Mouse (Mus musculus): ENCODE data around the gene Endov. TPM values are rescaled to one million over a fixed set of nuclear protein-coding genes. Genes with fewer than 3 reads are reported as not detected.

The Endov gene
- polyA plus RNA-seq, 1 experiment from 2014 or later, result 14.8 TPM

DNA sequence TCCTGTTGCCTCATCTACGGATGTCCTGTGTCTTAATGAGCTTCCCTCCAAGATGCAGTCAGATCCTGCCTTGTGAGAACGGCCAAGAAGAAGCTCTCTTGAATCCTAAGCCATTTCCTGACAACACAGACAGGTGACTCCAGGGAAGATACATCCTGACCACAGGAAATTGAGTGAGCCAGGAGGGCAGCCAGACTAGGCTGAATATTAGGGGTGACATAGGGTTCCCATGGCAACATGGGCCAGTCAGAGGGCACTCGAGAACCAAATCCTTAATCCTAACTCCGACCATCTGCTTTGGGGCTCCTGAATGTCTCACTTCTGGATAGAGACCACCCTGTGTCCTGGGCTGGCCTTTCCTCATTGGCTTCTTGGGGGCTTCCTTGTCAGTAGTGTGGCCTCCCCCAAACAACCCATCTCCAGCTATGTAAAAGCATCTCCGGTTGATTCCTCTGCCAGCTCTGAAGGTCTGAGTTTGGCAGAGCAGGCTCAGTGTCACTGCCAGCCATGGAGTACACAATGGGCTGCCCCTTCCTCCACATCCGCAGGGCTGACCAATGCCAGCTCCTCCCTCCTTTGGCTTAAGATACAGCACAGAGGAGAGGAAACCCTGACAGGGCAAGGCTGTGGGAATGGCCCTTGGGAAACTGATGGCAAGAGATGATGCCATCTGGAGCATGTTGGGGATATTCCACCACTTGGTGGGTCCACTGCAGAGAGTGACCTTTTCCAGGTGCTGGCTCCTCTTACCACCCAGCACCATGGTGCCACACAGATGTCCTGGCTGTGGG, 31.0 kb downstream of the Endov start:
- no peak overlapping the region for H3K4me3 ChIP-seq (ENCODE audit: low read depth, low read length)
- no peak overlapping the region for H3K4me2 ChIP-seq (replicated peaks; ENCODE audit: low read depth, low read length)
- no peaks in the 10 kb centered on the region for H3K4me1 ChIP-seq (replicated peaks; ENCODE audit: control insufficient read depth, insufficient read depth, low read length)
- no peak overlapping the region for H3K27ac ChIP-seq (ENCODE audit: low read depth, low read length)
- no peak for ATAC-seq (ENCODE audit: low FRiP score)
- WGBS, result 81% methylated on average over 6 of the region's 6 CpGs
- no peaks in the 10 kb centered on the region for H3K9me3 ChIP-seq (ENCODE audit: control insufficient read depth, low read length)
- DNase-seq (ENCODE audit: low spot score), result no peak
- no peaks in the 10 kb centered on the region for H3K27me3 ChIP-seq (ENCODE audit: control insufficient read depth, insufficient read depth, low read length)
- no peak overlapping the region for H3K9ac ChIP-seq (ENCODE audit: low read depth, low read length)
- H3K36me3 ChIP-seq (ENCODE audit: control insufficient read depth, insufficient read depth, low read length), result no peaks in the 10 kb centered on the region

DNA sequence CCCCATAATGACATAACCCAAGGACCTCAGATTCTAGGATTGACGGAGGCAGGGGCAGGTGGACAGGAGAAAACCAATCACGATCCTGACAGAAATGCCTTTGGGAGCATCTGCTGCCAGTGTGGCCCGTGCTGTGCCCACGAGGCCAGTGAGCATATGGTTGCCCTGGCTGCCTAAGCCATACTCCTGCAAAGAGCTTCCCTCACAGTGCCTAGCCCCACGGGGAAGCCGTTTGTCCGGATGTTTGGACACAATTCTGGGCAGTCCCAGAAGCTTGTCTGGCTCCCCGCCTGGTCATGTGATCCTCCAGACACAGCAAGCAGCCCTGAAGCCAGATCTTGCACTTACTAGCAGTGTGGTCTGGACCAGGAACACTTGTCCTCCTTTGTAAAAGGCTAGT, 31.6 kb downstream of the Endov start:
- Histone ChIP-seq H3K4me2 (replicated peaks; ENCODE audit: low read depth, low read length) (no peak overlapping the region), H3K27me3 (ENCODE audit: control insufficient read depth, insufficient read depth, low read length) (no peaks in the 10 kb centered on the region), H3K4me1 (replicated peaks; ENCODE audit: control insufficient read depth, insufficient read depth, low read length) (no peaks in the 10 kb centered on the region), H3K4me3 (ENCODE audit: low read depth, low read length) (no peak overlapping the region), H3K36me3 (ENCODE audit: control insufficient read depth, insufficient read depth, low read length) (no peaks in the 10 kb centered on the region), H3K9me3 (ENCODE audit: control insufficient read depth, low read length) (no peaks in the 10 kb centered on the region), H3K9ac (ENCODE audit: low read depth, low read length) (no peak overlapping the region), H3K27ac (ENCODE audit: low read depth, low read length) (no peak overlapping the region)
- WGBS, result 78% methylated on average over 8 of the region's 8 CpGs
- ATAC-seq (ENCODE audit: low FRiP score), result no peak
- DNase-seq (ENCODE audit: low spot score), result no peak

DNA sequence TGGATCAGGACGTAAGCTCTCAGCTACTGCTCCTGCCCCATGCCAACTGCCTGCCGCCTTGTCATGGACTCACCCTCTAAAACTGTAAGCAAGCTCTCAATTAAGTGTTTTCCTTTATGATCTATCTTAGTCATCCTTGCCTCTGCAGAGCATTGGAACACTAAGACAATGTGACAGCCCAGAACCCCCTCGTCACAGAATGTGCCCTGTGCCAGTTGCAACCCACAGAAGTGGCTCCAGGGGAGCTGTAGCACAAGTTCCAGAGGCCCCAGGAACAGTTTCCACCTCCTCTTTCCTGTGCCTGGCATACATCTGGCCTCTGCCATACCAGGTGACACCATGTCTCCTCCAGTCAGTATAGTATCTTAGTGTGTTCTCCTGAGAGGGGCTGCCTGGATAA, 32.2 kb downstream of the Endov start:
- Histone ChIP-seq H3K27ac (ENCODE audit: low read depth, low read length) (no peak overlapping the region), H3K9me3 (ENCODE audit: control insufficient read depth, low read length) (no peaks in the 10 kb centered on the region), H3K4me3 (ENCODE audit: low read depth, low read length) (no peak overlapping the region), H3K9ac (ENCODE audit: low read depth, low read length) (no peak overlapping the region), H3K27me3 (ENCODE audit: control insufficient read depth, insufficient read depth, low read length) (no peaks in the 10 kb centered on the region), H3K36me3 (ENCODE audit: control insufficient read depth, insufficient read depth, low read length) (no peaks in the 10 kb centered on the region), H3K4me2 (replicated peaks; ENCODE audit: low read depth, low read length) (no peak overlapping the region), H3K4me1 (replicated peaks; ENCODE audit: control insufficient read depth, insufficient read depth, low read length) (no peaks in the 10 kb centered on the region)
- ATAC-seq (ENCODE audit: low FRiP score) (no peak), DNase-seq (ENCODE audit: low spot score) (no peak)
- 90% methylated on average over 3 of the region's 3 CpGs for WGBS

DNA sequence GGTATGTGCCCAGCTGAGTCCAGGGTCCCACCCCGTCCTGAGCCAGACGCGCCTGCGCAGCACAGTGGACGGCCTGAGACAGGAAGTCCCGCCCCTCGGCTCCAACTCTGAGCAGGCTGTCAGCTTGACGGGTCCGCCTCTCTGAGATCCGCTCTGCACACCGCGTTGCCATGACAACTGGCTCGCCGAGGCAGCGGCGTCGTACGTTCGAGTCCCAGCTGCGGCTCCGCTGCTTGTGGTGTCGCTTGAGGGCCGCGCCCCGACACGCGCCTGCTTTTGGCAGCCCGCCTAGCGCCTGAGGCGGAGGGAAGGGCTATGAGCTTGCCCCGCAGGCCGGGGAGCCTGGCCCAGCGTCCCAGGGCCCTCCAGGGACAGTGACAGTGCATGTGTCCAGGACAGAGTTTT, 33.4 kb downstream of the Endov start:
- no peaks in the 10 kb centered on the region for H3K36me3 ChIP-seq (ENCODE audit: control insufficient read depth, insufficient read depth, low read length)
- 0 out of 2 replicates have a peak overlapping the region, but pooled peaks have one; percentile 52 for H3K9ac ChIP-seq (ENCODE audit: low read depth, low read length)

DNA sequence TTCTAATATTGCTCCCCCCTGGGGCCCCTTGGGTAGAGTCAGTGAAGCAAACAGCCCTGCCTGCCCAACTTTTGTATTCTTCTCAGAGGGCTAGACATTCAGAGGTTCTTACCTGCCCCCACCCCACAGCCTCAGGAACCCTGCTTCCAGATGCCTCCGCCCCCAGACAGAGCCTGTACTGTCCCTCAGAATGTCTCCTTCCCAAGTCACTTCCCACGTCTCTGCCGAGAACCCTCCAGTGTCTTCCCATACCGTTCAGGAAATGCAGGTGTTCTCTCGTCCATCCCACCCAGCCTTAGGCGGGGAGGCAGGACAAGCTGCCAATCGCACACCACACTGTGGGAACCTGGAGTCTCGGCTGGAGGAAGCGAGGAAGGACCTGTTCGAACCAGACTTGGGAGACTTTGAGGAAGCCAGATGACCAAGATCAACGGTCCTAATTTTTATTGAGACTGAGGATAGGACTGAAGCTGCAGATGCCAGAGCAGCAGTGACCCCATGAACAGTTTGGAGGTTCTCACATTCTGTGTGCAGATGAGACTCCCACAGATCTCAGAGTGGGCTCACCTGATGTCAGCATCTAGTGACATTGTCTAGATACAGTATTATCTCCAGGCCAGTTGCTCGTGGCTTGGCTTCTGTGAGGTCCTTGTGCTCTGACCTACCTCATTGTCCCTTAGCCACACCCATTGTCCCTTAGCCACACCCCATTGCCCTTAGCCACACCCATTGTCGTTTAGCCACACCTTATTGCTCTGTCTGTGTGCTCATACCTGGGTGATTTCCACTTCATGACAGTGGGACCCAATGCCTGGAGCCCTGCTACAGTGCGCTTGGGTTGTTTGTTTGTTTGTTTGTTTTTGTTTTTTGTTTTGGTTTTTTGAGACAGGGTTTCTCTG, 35.2 kb downstream of the Endov start:
- H3K9me3 ChIP-seq (ENCODE audit: control insufficient read depth, low read length), result no peaks in the 10 kb centered on the region
- no peak overlapping the region for H3K4me3 ChIP-seq (ENCODE audit: low read depth, low read length)
- WGBS, result 83% methylated on average over 14 of the region's 14 CpGs
- H3K27me3 ChIP-seq (ENCODE audit: control insufficient read depth, insufficient read depth, low read length), result no peaks in the 10 kb centered on the region
- ATAC-seq (ENCODE audit: low FRiP score) (no peak), DNase-seq (ENCODE audit: low spot score) (no peak)
- no peak overlapping the region for H3K4me2 ChIP-seq (replicated peaks; ENCODE audit: low read depth, low read length)
- H3K36me3 ChIP-seq (ENCODE audit: control insufficient read depth, insufficient read depth, low read length), result no peaks in the 10 kb centered on the region
- H3K27ac ChIP-seq (ENCODE audit: low read depth, low read length), result no peak overlapping the region
- H3K4me1 ChIP-seq (replicated peaks; ENCODE audit: control insufficient read depth, insufficient read depth, low read length), result no peaks in the 10 kb centered on the region
- no peak overlapping the region for H3K9ac ChIP-seq (ENCODE audit: low read depth, low read length)

More for the DNA sequence above, 33.4 kb downstream of the Endov start:
- ATAC-seq (ENCODE audit: low FRiP score) (peak; percentile 93), DNase-seq (ENCODE audit: low spot score) (peak; percentile 94)
- H3K27ac ChIP-seq (ENCODE audit: low read depth, low read length), result no peak overlapping the region
- 3% methylated on average over 33 of the region's 33 CpGs for WGBS
- peak overlapping the region; percentile 24 for H3K4me3 ChIP-seq (ENCODE audit: low read depth, low read length)
- no peaks in the 10 kb centered on the region for H3K27me3 ChIP-seq (ENCODE audit: control insufficient read depth, insufficient read depth, low read length)
- H3K4me2 ChIP-seq (replicated peaks; ENCODE audit: low read depth, low read length), result peak overlapping the region; percentile 36; the same call in 1 of the 2 replicates
- H3K4me1 ChIP-seq (replicated peaks; ENCODE audit: control insufficient read depth, insufficient read depth, low read length), result no peaks in the 10 kb centered on the region
- no peaks in the 10 kb centered on the region for H3K9me3 ChIP-seq (ENCODE audit: control insufficient read depth, low read length)

DNA sequence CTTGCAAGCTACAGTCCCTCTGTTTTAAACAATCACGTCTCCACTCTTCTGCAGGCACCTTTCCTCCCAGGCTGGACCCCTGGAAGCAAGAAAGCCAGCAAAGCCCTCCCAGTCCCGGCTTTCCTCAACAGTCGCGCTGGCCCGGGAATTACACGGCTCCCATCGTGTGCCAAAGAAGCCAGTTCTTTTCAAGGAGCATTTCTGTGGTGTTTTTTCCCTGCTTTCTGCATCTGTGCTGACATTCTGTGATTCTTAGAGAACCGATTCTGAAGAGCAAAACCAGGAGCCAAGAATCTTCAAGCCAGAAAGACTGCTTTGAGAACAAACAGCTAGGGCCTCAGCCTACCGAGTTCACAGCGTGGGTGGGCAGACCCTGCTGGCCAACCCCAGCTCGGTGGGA, 37.8 kb downstream of the Endov start:
- ATAC-seq (ENCODE audit: low FRiP score), result no peak
- H3K9ac ChIP-seq (ENCODE audit: low read depth, low read length), result no peak overlapping the region
- H3K4me3 ChIP-seq (ENCODE audit: low read depth, low read length), result no peak overlapping the region
- no peaks in the 10 kb centered on the region for H3K4me1 ChIP-seq (replicated peaks; ENCODE audit: control insufficient read depth, insufficient read depth, low read length)
- 68% methylated on average over 11 of the region's 11 CpGs for WGBS
- H3K9me3 ChIP-seq (ENCODE audit: control insufficient read depth, low read length), result no peaks in the 10 kb centered on the region
- H3K4me2 ChIP-seq (replicated peaks; ENCODE audit: low read depth, low read length), result no peak overlapping the region
- no peaks in the 10 kb centered on the region for H3K36me3 ChIP-seq (ENCODE audit: control insufficient read depth, insufficient read depth, low read length)
- no peak overlapping the region for H3K27ac ChIP-seq (ENCODE audit: low read depth, low read length)
- DNase-seq (ENCODE audit: low spot score), result no peak
- no peaks in the 10 kb centered on the region for H3K27me3 ChIP-seq (ENCODE audit: control insufficient read depth, insufficient read depth, low read length)

DNA sequence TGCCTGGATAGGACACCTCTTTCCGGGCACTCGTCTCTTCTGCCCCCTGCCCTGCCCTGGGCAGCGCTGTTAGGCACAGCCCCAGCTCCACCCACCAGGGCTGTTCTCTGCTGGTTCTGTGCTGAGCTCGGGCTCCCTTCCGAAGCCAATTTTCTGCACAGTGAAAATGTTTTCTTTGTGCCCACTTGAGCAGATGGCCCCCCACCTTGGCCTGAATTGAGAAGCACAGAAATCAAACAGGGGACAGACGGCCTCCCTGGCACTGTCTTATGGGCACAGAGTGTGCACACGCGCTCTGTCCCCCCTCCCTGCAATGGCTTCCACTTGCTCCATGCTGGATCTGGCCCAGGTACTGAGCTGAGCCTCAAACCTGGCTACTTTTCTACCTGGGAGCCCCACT, 41.3 kb downstream of the Endov start:
- no peak for DNase-seq (ENCODE audit: low spot score)
- Histone ChIP-seq H3K36me3 (ENCODE audit: control insufficient read depth, insufficient read depth, low read length) (no peaks in the 10 kb centered on the region), H3K4me1 (replicated peaks; ENCODE audit: control insufficient read depth, insufficient read depth, low read length) (no peaks in the 10 kb centered on the region), H3K27ac (ENCODE audit: low read depth, low read length) (no peak overlapping the region), H3K9me3 (ENCODE audit: control insufficient read depth, low read length) (no peaks in the 10 kb centered on the region), H3K4me2 (replicated peaks; ENCODE audit: low read depth, low read length) (no peak overlapping the region), H3K27me3 (ENCODE audit: control insufficient read depth, insufficient read depth, low read length) (no peaks in the 10 kb centered on the region; the same call in 1 of the 2 replicates), H3K4me3 (ENCODE audit: low read depth, low read length) (no peak overlapping the region), H3K9ac (ENCODE audit: low read depth, low read length) (no peak overlapping the region)
- 74% methylated on average over 8 of the region's 8 CpGs for WGBS
- ATAC-seq (ENCODE audit: low FRiP score), result no peak

DNA sequence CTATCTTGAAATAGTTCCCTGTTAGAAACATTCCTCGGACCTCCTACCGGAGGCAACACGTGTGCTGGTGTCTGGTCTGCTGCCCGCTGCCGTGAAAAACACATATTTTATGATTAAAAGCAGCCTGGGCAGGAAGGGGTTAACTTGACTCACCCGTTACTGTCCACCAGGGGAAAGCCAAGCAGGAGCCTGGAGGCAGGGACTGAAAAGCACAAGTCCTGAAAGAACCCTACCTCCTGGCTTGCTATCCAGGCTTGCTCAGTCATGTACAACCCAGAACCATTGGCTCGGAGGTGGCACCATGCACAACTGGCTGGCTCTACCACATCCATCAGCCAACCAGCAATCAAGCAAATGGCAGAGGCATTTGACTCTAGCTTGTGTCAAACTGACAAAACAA, 42.6 kb downstream of the Endov start:
- Histone ChIP-seq H3K36me3 (ENCODE audit: control insufficient read depth, insufficient read depth, low read length) (no peaks in the 10 kb centered on the region), H3K4me1 (replicated peaks; ENCODE audit: control insufficient read depth, insufficient read depth, low read length) (no peaks in the 10 kb centered on the region), H3K9ac (ENCODE audit: low read depth, low read length) (no peak overlapping the region), H3K27ac (ENCODE audit: low read depth, low read length) (no peak overlapping the region), H3K4me3 (ENCODE audit: low read depth, low read length) (no peak overlapping the region), H3K9me3 (ENCODE audit: control insufficient read depth, low read length) (no peaks in the 10 kb centered on the region), H3K27me3 (ENCODE audit: control insufficient read depth, insufficient read depth, low read length) (no peaks in the 10 kb centered on the region; the same call in 1 of the 2 replicates), H3K4me2 (replicated peaks; ENCODE audit: low read depth, low read length) (no peak overlapping the region)
- DNase-seq (ENCODE audit: low spot score), result no peak
- WGBS, result 77% methylated on average over 7 of the region's 7 CpGs
- no peak for ATAC-seq (ENCODE audit: low FRiP score)
